Mouse (Mus musculus) left cerebral cortex, adult 18-20 months (tissue): ENCODE data around the gene Nufip2. TPM values are rescaled to one million over a fixed set of nuclear protein-coding genes. Genes with fewer than 3 reads are reported as not detected.
"Not testable (repeated sequence)": the region's sequence is repeated elsewhere in the genome, so short reads cannot be mapped to it uniquely, and the experiment has no call there.

Experiments
- DNase-seq, 2 experiments: peaks; one replicate each; pipeline ENCODE4 v3.0.0; 2021 to 2022; ENCODE audit warnings: low spot score in 2 of 2, mixed read lengths in 1 of 2
- long read RNA-seq, 2 experiments: library from polyadenylated mRNA; stranded (forward); transcript quantifications; one replicate each; pipeline ENCODE4 v2.0.0; 2021
- total RNA-seq, 2 experiments: library from RNA; stranded (reverse); gene quantifications; 2 replicates each; pipeline ENCODE4 v1.2.3; 2021

The Nufip2 gene
- 10 to 100 TPM; 66.4 to 68.7 TPM for total RNA-seq
- long read RNA-seq, experiment 1, partial matches to known transcripts: 2 of 16 reads
- long read RNA-seq, experiment 1, other reads (novel, unspliced or antisense): 14 of 16 reads
- long read RNA-seq, experiment 2, partial matches to known transcripts: 0 of 10 reads
- long read RNA-seq, experiment 2, other reads (novel, unspliced or antisense): 10 of 10 reads

DNA sequence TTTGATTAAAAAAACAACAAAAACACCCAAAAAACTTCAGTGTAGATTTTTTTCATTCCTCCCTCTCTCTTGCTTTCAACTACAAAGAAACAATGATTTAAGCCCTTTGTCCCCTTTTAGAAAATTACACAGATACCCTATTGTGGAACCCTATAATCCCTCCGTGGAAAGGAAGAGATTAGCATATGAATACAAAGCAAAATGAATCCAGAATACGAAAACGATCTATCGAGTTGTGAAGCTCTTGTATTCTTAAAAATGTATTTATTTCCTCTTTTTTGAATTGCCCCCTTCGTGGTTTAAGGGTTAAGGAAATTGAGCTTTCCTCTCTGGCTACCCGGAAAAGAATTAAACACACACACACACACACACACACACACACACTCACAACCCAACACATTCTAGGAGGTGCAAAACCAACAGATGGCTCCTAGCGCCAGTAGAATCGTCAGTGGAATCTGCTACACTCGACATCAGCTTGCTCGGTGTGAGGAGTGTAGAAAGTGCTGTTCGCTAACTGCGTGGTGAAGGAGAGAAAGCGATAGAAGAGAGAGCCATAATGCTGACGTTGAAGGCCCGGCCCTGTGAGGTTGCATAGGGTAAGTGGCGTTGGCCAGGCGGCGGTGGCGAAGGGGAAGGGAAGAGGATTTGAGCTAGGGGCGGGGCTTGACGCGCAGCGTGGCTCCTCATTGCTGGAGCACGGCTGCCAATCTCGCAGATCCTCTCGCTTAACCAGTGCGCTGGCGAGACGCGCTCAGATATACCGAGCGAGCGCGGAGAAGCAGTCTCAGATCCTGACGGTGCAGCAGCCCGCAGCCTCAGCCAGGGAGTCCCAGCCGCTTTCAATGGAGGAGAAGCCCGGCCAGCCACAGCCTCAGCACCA is at the start of gene Nufip2:
Gene Nufip2, plus strand, starts transcription at position 773 of the 883 bp plus-strand sequence.
- peak; percentile 99 to 100 for DNase-seq

DNA sequence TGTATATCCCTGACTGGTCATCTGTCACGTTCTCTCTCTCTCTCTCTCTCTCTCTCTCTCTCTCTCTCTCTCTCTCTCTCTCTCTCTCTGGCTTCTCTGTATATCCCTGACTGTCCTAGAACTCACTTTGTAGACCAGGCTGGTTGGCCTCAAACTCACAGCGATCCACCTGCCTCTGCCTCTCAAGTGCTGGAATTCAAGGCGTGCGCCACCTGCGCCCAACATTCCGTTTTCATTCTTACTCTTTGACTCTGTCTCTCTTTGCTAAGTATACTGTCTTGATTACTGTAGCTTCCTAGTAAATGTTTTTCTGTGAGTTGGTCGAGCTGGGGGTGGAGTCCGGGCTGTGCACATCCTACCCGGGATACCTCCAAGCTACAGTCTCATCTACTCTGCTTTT is 44.6 kb upstream of the Nufip2 start:
- DNase-seq: no peak

DNA sequence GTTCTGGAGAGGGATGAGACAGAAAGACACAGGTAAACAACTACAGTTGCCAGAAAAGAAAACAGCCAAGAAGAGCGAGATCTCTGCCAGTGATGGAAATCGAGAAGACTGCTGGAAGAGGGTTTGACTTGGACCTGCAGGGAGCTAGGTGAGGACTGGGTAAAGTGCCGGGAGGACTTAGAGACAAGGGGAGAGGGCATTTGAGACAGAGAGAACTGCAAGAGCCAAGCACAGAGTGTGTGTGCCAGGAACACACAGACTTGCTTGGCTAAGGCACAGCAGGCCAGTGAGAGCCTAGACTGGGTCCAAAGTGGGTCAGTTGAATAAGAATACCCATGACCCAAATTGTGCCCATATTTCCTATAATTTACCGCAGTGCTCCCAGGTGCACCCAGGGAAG is 40.5 kb upstream of the Nufip2 start:
- DNase-seq: no peak

DNA sequence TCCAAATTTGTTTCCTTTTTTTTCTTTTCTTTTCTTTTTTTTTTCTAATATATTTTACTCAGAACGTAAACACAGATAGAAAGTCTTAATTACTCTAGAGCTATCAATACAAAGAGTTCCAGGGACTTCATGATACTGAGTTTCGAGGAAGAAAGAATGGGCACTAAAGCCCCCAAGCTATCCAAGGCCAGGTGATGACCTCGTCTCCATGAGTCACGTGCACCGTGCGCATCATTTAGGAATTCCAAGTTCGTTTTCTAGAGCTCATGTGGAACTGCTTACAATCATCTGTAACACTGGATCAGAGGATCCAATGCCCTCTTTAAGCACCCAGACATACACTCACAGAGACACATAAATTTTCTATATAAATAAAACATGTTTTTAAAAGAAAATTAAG is 37.1 kb upstream of the Nufip2 start:
- DNase-seq: no peak

DNA sequence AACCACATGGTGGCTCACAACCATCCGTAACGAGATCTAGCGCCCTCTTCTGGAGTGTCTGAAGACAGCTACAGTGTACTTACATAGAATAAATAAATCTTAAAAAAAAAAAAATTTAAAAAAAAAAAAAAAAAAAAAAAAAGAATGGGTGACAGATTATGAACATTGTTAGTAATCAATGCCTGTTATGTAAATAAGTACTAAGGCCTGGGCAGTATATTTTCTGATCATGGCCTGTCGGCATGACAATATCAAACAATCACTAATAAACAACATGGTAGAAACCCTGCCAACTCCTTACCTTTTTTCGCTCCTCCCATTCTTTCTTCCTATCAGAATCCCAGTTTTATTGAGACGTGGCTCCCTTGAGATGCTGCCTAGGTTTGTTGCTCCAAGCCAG is 33.5 kb upstream of the Nufip2 start:
- DNase-seq: no peak

DNA sequence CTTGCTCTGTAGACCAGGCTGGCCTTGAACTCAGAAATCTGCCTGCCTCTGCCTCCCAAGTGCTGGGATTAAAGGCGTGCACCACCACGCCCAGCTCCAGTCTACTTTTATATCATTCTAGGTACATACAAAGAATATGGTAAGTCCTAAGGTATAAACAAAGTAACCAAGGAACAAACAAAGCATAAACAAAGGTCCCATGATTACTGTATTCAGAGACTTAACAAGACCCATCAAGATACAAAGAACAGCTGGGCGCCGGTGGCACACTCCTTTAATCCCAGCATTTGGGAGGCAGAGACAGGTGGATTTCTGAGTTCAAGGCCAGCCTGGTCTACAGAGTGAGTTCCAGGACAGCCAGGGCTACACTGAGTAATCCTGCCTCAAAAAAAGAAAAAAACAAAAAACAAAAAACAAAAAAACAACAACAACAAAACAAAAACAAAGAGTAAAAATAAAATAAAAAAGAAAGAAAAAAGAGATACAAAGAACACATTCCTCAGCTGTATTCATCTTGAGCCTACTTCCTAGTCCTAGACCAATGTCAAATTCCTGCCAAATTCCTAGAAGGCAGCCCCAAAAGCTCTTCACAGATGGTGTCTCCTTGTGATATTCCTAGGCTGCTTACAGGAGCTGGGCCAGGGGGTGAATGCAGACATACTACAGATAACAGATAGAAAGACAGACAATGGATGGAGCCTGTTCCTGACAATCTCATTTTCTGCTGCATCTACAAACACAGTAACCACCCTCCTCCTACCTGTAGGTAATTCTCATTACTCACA is 32.4 kb upstream of the Nufip2 start:
- DNase-seq: not testable (repeated sequence)

DNA sequence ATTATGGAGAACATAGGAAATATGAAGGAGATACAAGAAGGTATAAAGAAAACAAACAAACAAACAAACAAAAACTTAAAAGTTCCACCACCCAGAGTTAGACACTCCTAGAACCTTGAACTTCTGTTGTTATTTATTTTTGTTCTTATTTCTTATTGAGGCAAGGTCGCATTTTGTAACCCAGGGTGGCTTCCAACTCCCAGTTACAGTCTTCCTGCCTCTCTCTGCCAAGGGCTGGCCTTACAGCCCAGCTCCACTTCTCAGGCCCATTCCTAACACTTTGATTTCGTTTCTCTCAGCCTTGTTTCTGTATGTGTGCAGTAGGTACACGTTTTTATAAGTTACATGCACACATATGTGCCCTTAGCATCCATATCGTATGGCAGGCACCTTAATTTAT is 26.0 kb upstream of the Nufip2 start:
- DNase-seq: no peak

DNA sequence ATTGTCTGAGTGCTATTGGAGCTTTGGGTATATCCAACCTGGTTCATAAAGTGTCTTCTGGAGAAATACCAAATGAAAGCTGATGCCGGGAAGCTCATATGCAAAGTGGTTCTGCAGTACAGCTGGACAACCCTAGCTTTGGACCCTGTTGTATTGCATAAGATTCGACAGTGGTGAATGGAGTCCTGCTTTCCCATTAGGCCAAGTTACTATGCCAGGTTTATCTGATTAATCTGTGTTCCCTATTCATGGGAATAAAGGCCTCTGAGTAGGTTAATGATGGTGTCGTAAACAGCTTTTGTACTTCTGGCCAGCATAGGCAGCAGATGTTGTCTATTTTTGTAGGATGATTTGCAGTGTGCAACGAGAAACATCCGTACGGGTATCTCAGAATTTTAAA is 22.3 kb upstream of the Nufip2 start:
- no peak for DNase-seq

DNA sequence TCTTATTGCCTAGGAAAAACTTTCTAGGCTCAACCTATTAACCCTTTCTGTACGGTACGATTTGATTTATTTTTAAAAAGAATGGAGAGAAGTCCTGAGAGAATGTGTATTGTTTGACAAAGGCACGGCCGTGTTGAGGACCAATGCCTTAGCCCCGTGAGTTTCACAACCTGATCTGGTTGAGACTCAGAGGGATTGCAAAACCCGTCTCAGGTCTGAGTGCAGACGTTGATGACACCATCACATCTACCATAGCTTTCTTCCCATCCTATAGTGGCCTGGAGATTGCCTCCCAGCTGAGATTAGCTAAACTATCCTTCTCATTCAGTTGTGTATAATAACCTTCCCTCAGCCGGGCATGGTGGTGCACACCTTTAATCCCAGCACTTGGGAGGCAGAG is 21.9 kb upstream of the Nufip2 start:
- DNase-seq: no peak

DNA sequence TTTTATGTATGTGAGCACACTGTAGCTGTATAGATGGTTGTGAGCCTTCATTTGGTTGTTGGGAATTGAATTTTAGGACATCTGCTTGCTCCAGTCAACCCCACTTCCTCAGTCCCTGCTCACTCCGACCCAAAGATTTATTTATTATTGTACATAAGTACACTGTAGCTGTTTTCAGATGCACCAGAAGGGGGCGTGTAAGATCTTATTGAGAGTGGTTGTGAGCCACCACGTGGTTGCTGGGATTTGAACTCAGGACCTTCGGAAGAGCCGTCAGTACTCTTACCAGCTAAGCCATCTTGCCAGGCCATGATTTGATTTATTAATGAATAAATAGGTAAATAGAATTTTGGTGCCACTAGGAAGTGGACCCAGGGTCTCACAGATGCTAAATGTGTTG is 20.6 kb upstream of the Nufip2 start:
- DNase-seq: not testable (repeated sequence)

DNA sequence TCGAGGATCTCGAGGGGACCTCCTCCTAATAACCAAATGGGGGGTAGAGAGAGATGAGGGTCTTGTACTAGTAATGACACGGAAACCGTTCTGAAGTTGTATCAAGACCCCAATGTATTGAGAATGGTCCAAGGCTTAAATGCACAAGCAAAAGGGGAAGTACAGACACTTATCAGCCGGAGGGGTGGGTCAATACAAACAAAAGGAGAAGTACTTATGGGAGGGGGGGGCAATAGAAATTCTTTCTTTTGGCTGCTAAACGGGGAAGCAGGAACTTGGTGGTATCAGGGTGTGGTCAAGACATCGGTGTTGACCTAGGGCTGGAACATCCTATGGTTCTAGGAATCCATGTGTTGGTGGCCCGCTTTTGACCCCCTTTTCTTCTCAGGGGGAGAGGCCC is 19.2 kb upstream of the Nufip2 start:
- DNase-seq: not testable (repeated sequence)

DNA sequence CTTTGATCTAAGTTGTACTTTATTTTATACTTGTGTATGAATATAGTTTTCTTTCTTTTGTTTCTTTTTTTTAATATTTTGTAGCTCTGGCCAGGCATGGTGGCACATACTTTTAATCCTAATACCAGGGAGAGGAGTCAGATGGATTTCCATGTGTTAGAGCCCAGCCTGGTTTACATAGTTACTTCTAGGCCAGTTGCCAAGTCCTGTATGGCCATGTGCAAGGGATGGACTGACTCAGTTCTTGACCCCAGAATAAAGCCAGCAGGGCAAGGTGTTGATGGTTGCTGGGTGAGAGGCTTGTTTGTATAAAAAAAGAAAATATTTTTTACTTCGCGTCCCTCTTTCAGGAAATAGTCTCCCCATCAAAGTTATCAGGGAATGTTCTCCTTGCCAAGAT is 13.2 kb upstream of the Nufip2 start:
- DNase-seq: no peak

DNA sequence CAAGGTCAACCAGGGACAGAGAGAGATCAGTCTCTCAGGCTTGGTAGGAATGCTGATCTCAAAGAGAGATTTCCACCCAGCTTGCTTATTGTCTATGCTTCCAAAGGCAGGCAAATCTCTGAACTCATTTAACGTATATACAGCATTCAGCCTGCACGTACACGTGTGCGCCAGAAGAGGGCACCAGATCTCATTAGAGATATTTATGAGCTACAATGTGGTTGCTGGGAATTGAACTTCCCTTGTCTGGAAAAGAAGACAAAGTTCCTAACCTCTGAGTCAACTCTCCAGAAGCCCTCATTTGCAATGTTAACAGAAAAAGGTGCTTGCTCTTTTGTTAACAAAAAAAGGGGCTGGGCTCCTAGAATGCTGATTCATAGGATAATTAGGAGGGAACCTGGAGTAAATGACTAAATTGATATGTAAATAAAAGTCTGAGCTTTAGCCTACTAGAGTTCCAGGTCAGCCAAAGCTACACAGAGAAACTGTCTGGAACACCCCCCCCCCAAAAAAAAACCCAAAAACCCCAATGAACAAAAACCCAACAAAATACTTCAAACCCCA is 12.4 kb upstream of the Nufip2 start:
- DNase-seq: no peak

DNA sequence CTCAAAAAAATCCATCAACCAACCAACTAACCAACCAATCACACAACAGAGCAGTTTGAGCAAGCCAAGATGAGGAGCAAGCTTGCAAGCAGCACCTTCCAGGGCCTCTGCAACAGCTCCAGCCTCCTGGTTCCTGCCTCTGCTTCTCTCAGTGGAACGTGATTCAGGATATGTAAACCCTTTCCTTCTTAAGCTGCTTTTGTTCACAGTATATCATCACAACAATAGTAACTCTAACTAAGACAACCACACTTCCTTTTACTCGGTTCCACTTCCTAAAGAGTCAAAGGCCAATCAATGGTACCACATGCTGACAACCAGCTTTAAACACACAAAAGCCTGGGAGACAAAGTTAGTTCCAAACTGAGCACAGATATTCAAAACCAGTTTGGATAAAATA is 5.9 kb upstream of the Nufip2 start:
- no peak for DNase-seq

DNA sequence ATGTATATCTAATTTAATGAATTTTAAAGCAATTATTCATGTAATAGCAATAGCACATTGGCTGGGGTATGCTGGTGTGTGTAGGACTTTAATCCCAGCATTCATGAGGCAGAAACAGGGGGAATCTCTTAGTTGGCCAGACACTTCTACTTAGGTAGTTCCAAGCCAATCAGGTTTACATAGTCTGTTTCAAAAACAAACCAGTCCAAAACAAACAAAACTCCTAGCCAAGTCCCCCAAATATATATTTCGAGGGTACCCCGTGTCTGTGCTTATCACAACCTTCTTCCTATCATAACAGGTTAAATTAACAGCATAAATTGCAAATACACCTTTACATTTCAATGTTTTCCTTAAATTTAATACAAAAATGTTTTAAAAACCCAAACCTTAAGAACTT is 1.1 kb upstream of the Nufip2 start:
- DNase-seq: no peak

DNA sequence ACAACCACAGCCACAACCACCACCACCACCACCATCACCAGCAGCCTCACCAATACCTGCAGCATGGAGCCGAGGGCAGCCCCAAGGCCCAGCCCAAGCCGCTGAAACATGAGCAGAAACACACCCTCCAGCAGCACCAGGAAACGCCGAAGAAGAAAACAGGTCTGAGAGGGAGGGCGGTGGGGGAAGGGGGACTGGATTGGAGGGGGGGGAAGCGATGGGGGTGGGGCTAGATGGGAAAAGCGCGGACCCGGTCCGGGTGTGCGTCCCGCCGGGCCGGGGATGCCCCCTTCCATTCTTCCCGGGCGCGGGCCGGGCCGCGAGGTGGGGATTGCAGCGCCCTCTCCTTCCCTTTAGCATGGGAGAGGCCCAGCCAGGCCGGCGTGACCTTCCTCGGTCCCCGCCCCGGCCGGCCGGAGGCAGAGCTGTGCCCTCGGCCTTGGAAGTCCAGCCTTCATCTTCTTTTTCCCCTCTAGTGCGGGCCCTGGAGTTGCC is 438 bp downstream of the Nufip2 start:
- peak; percentile 4 to 7 for DNase-seq

DNA sequence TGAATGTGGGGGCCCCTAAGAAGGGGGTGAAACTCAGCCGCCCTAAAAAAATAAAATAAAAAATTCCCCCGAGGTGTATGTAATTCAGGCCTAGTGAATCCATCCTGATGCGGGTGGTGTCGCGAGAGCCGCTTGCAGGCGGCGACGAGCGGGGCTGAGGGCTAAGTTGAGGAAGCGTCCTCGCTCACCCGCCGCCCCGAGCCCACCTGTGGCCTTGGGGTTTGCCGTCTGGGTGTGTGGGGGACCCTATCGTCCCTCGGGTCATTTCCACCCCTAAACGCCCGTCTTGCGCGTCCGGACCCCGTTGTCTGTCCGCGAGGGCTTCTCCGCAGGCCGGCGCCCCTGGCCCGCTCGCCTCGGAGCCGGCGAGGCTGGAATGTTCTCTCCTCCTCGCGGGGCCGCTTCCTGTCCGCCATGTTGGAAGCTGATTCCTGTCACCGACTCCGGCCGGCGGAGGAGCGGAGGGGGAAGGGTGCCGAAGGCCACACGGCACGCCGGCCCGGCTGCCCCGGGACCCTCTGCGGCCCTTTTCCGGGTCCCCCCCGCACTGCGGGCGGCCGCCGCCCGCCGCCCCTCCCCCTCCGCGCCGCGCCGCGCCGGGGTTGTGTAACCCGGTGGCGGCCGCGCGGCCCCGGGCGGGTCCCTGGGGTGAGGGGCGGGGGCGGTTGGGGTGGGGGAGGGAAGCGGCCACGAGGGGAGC is 1.0 kb downstream of the Nufip2 start:
- peak; percentile 55 to 56 for DNase-seq

DNA sequence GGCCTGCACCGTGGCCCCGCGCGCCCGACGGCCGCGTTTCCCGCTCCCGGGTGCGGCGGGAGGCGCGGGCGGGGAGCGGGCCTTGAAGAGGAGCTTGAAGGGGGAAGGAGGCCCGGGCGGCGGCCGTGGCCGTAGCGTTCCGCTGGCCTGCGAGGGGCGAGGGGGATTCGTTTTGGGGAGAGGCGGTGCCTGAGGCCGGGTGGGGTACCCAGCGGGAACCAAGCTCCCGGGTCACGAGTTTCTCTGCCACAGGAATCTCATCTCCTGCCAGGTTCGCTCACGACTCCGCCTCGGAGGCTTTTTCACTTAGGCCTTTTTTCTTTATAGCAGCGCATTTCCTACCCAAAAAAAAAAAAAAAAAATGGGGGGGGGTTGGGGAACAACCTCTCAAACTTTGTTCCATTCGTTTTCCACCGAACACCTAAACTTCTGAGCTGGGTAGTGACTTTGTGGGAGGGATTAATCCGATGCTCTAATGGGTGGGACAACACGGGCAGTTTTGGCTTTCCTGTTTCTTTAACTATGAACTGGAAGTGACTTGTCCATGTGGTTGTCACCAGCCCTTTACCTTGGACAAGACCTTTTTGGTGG is 1.7 kb downstream of the Nufip2 start:
- DNase-seq: peak; percentile 21 to 33

DNA sequence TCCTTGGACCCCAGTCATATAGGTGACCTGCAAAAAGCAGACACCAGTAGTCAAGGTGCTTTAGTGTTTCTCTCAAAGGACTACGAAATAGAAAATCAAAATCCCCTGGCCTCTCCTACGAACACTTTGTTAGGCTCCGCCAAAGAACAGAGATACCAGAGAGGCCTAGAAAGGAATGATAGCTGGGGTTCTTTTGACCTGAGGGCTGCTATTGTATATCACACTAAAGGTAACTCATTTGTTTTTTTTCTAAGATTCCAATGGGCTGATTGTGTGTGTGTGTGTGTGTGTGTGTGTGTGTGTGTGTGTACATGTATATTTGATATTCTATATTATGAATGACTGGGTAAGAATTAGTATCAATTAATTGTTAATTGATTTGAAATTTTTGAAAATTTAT is 7.1 kb downstream of the Nufip2 start:
- DNase-seq: no peak

DNA sequence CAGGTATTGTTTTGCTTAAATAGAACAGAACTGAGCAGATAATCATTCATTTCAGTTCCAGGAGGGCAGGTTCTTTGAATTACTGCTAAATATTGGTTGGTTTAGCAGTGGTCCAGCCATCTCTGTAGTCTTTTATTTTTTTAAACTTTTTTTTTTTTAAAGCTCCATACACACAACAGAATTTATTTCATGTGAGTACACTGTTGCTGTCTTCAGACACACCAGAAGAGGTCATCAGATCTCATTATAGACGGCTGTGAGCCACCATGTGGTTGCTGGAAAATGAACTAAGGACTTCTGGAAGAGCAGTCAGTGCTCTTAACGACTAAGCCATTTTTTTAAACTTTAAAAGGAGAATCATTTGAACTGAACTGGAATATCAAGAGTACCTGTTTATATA is 11.3 kb downstream of the Nufip2 start:
- no peak for DNase-seq

DNA sequence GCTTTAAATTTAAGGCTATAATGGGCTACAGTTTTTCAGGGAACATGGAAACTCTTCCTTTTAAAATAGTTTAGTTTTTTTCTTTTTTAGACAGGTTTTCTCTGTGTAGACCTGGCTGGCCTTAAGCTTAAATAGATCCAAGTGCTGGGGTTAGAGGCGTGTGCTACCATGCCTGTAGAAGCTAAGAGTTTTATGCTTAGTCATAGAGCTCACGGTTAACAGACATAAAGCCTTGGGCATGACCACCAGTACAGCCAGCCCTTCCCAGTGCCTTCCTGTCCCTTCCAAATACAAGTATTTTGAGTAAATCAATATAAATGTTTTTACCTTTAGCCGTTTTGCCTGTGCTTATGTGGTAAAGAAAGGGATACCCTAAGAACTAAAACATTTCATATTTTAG is 20.0 kb downstream of the Nufip2 start:
- DNase-seq: no peak
